Mouse (Mus musculus) ES-E14 (cell line): ENCODE results near the gene Hist1h2ad.

Experiments used
- CHD2 ChIP-seq: IDR thresholded peaks from 2 replicates; pipeline ENCODE4 v1.6.1; 2014; ENCODE audit warnings: mild to moderate bottlenecking, low read depth, low read length, inconsistent platforms
- HCFC1 ChIP-seq: IDR thresholded peaks from 2 replicates; pipeline ENCODE4 v1.6.1; 2012; ENCODE audit warnings: low read length, inconsistent platforms, borderline replicate concordance; ENCODE audit not compliant: insufficient read depth
- MAFK ChIP-seq: IDR thresholded peaks from 2 replicates; pipeline ENCODE4 v1.6.1; 2014; ENCODE audit warnings: mild to moderate bottlenecking, low read depth, low read length, inconsistent platforms; ENCODE audit not compliant: insufficient read depth
- ZC3H11A ChIP-seq: IDR thresholded peaks from 2 replicates; pipeline ENCODE4 v1.6.1; 2012; ENCODE audit warnings: low read depth, mild to moderate bottlenecking, inconsistent platforms, low read length, borderline replicate concordance
- ZNF384 ChIP-seq: IDR thresholded peaks from 2 replicates; pipeline ENCODE4 v1.6.1; 2012; ENCODE audit warnings: low read depth, low read length, inconsistent platforms

GRCm38 (mm10) chr13:23605052-23605451, 30.9 kb downstream of the Hist1h2ad start:
- TF ChIP-seq ZNF384 = no peak
- no peak for TF ChIP-seq CHD2
- no peak for TF ChIP-seq ZC3H11A
- no peak for TF ChIP-seq MAFK
- no peak for TF ChIP-seq HCFC1
